Mouse (Mus musculus): ENCODE measurements around the gene Plxnc1. TPM values are rescaled to one million over a fixed set of nuclear protein-coding genes. Genes with fewer than 3 reads are reported as not detected.

The Plxnc1 gene
- polyA plus RNA-seq, 1 experiment from 2014 or later = 6.7 TPM

DNA sequence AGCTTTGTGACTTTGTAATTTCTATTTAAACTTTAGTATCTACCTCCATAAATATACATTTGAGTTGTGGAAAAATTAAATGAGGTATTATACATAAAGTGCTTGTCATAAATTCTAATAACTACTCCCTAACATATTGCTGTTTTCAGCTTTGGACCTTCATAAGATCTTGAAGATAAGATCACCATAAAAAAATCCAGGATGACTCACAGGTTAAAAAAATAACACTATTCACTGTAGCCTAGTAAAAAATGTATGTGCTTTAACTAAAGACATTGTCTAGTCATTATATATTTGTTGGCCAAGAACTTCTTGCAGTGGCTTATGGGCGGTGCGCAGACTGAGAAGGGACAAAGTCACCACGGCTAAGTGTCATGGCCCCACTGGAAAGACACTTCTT is 203.2 kb downstream of the Plxnc1 start:
- Histone ChIP-seq H3K36me3 (peaks cover 3% of the 10 kb centered on the region; the same call in 1 of the 2 replicates), H3K27me3 (replicated peaks) (no peaks in the 10 kb centered on the region), H3K4me3 (no peak overlapping the region), H3K9ac (no peak overlapping the region), H3K4me2 (no peak overlapping the region), H3K4me1 (replicated peaks) (peaks cover 5% of the 10 kb centered on the region; the same call in 1 of the 2 replicates), H3K27ac (ENCODE audit: poor library complexity, severe bottlenecking) (no peak overlapping the region), H3K9me3 (replicated peaks) (no peaks in the 10 kb centered on the region)
- no peak for ATAC-seq (ENCODE audit: insufficient number of reproducible peaks, low FRiP score)
- WGBS = 95% methylated on average over 3 of the region's 3 CpGs
